Mouse (Mus musculus) heart, adult 2 months (tissue): ENCODE measurements at regions not wholly inside any gene's neighbourhood (a gene's known extent, or its start where the extent isn't known, plus 50 kb on each side); places are given as distances from the start of the nearest gene placed in this dataset.

Source experiments
- DNase-seq, 2 experiments: peaks; one replicate each; pipeline ENCODE4 v3.0.0; 2021
- H3K27ac ChIP-seq: fragments of 200-600 bp; 2 replicates; pipeline ENCODE4 v1.8.1; 2022
- H3K27me3 ChIP-seq: fragments of 200-500 bp; 2 replicates; pipeline ENCODE4 v1.6.1; 2012; ENCODE audit warnings: mild to moderate bottlenecking, low read length, inconsistent platforms, mixed read lengths; ENCODE audit not compliant: control insufficient read depth, insufficient read depth
- H3K36me3 ChIP-seq: fragments of 200-500 bp; 2 replicates; pipeline ENCODE4 v1.6.1; 2012; ENCODE audit warnings: low read length, inconsistent platforms; ENCODE audit not compliant: control insufficient read depth, insufficient read depth
- H3K4me1 ChIP-seq: fragments of 200-500 bp; 2 replicates; pipeline ENCODE4 v1.6.1; 2011; ENCODE audit warnings: low read length; ENCODE audit not compliant: control insufficient read depth, insufficient read depth
- H3K4me3 ChIP-seq: fragments of 200-600 bp; 2 replicates; pipeline ENCODE4 v1.8.1; 2022
- H3K79me2 ChIP-seq: fragments of 200-500 bp; replicated peaks from 2 replicates; pipeline ENCODE4 v1.6.1; 2012; ENCODE audit warnings: mild to moderate bottlenecking, inconsistent platforms, low read length, moderate library complexity, mixed read lengths; ENCODE audit not compliant: control insufficient read depth, insufficient read depth
- H3K9ac ChIP-seq: fragments of 200-500 bp; 2 replicates; pipeline ENCODE4 v1.6.1; 2012; ENCODE audit warnings: low read depth, mild to moderate bottlenecking, control low read depth, inconsistent platforms, low read length, mixed read lengths
- CTCF ChIP-seq: fragments of 200-600 bp; IDR thresholded peaks from 2 replicates; pipeline ENCODE4 v1.8.1; 2022; ENCODE audit warnings: antibody characterized with exemption, mild to moderate bottlenecking, moderate library complexity
- EP300 ChIP-seq: fragments of 200-500 bp; IDR thresholded peaks from 2 replicates; pipeline ENCODE4 v1.6.1; 2011; ENCODE audit warnings: low read depth, low read length, control low read depth; ENCODE audit not compliant: insufficient read depth
- POLR2A ChIP-seq: fragments of 200-500 bp; IDR thresholded peaks from 2 replicates; pipeline ENCODE4 v1.6.1; 2011; ENCODE audit warnings: mild to moderate bottlenecking, low read depth, low read length, control low read depth; ENCODE audit not compliant: insufficient read depth
- WGBS: fragments of 180-500 bp; shearing (Covaris S2); methylation state at CpG from one replicate; pipeline ENCODE4 v1.1.7; 2018; 5-methylcytosine and 5-hydroxymethylcytosine counted together
- intact Hi-C: fragments of 180-260 bp; cut with DNase I; formaldehyde crosslinking; loops from one replicate; pipeline ENCODE4 v1.15.1; 2025

GRCm38 (mm10) chr4:114331161-114331560, 75.4 kb upstream of the Trabd2b start:
- 80% methylated on average over 3 of the region's 3 CpGs for WGBS
- no peak for TF ChIP-seq EP300
- TF ChIP-seq CTCF = no peak
- TF ChIP-seq POLR2A = no peak

GRCm38 (mm10) chr4:114334850-114335249, 71.7 kb upstream of the Trabd2b start:
- WGBS = 83% methylated on average over 2 of the region's 2 CpGs
- H3K4me3 ChIP-seq = no peak overlapping the region

More at GRCm38 (mm10) chr4:114331161-114331560, 75.4 kb upstream of the Trabd2b start:
- H3K79me2 ChIP-seq = no peaks in the 10 kb centered on the region
- no peaks in the 10 kb centered on the region for H3K27me3 ChIP-seq
- H3K4me1 ChIP-seq = no peaks in the 10 kb centered on the region
- DNase-seq = no peak
- H3K36me3 ChIP-seq = no peaks in the 10 kb centered on the region
- no peak overlapping the region for H3K27ac ChIP-seq
- no peak overlapping the region for H3K4me3 ChIP-seq
- no peak overlapping the region for H3K9ac ChIP-seq
- intact Hi-C loops = no loop called here

GRCm38 (mm10) chr4:114336029-114336746, 70.3 kb upstream of the Trabd2b start:
- WGBS = 23% methylated on average over 4 of the region's 4 CpGs
- H3K27ac ChIP-seq = no peak overlapping the region
- no peaks in the 10 kb centered on the region for H3K4me1 ChIP-seq
- no peak overlapping the region for H3K9ac ChIP-seq
- H3K27me3 ChIP-seq = no peaks in the 10 kb centered on the region
- no peak overlapping the region for H3K4me3 ChIP-seq
- no peak for TF ChIP-seq CTCF
- no peak for TF ChIP-seq EP300
- no peak for TF ChIP-seq POLR2A
- peak in 1 of 2 experiments; percentile 4 for DNase-seq
- no peaks in the 10 kb centered on the region for H3K79me2 ChIP-seq
- H3K36me3 ChIP-seq = no peaks in the 10 kb centered on the region
- intact Hi-C loops = no loop called here

More at GRCm38 (mm10) chr4:114334850-114335249, 71.7 kb upstream of the Trabd2b start:
- Histone ChIP-seq H3K36me3 (no peaks in the 10 kb centered on the region), H3K27me3 (no peaks in the 10 kb centered on the region), H3K9ac (no peak overlapping the region), H3K4me1 (no peaks in the 10 kb centered on the region), H3K79me2 (no peaks in the 10 kb centered on the region), H3K27ac (no peak overlapping the region)
- intact Hi-C loops = no loop called here
- DNase-seq = no peak
- TF ChIP-seq POLR2A (no peak), EP300 (no peak), CTCF (no peak)

- TF ChIP-seq POLR2A = no peak
- no peak for TF ChIP-seq CTCF
- TF ChIP-seq EP300 = no peak
- 28% methylated on average over 1 of the region's 1 CpGs for whole genome bisulfite sequencing
- H3K79me2 ChIP-seq = no peaks in the 10 kb centered on the region
- H3K4me1 ChIP-seq = no peaks in the 10 kb centered on the region
- H3K27me3 ChIP-seq = no peaks in the 10 kb centered on the region
- no peak overlapping the region for H3K9ac ChIP-seq
- no peak overlapping the region for H3K4me3 ChIP-seq
- no peaks in the 10 kb centered on the region for H3K36me3 ChIP-seq
- no peak overlapping the region for H3K27ac ChIP-seq
- DNase-seq = no peak
- intact Hi-C loops = no loop called here
Measured at GRCm38 (mm10) chr4:114336747-114337090, 69.8 kb upstream of the Trabd2b start.

- intact Hi-C loops = loop anchor here (10.0 kb wide), 1 partner anchor 105 kb away; no protein-coding TSS in a partner anchor
- no peak overlapping the region for H3K4me3 ChIP-seq
Measured at GRCm38 (mm10) chr4:114339793-114340192, 66.7 kb upstream of the Trabd2b start.

GRCm38 (mm10) chr4:114345154-114345553, 61.4 kb upstream of the Trabd2b start:
- DNase-seq = no peak
- H3K27ac ChIP-seq = no peak overlapping the region
- intact Hi-C loops = loop anchor here (10.0 kb wide), 1 partner anchor 100 kb away; no protein-coding TSS in a partner anchor
- 56% methylated on average over 1 of the region's 1 CpGs for WGBS
- no peaks in the 10 kb centered on the region for H3K27me3 ChIP-seq
- H3K4me3 ChIP-seq = no peak overlapping the region
- H3K36me3 ChIP-seq = no peaks in the 10 kb centered on the region
- H3K4me1 ChIP-seq = no peaks in the 10 kb centered on the region
- no peaks in the 10 kb centered on the region for H3K79me2 ChIP-seq
- no peak overlapping the region for H3K9ac ChIP-seq
- TF ChIP-seq EP300 (no peak), POLR2A (no peak), CTCF (no peak)

More at GRCm38 (mm10) chr4:114339793-114340192, 66.7 kb upstream of the Trabd2b start:
- Histone ChIP-seq H3K9ac (no peak overlapping the region), H3K79me2 (no peaks in the 10 kb centered on the region), H3K27ac (no peak overlapping the region), H3K36me3 (no peaks in the 10 kb centered on the region), H3K4me1 (no peaks in the 10 kb centered on the region), H3K27me3 (no peaks in the 10 kb centered on the region)
- TF ChIP-seq CTCF (no peak), POLR2A (no peak), EP300 (no peak)
- no peak for DNase-seq
- WGBS = 63% methylated on average over 5 of the region's 5 CpGs
